Mouse (Mus musculus): Measurements from ENCODE around the gene Cop1.
"Not testable (repeated sequence)": the region's sequence is repeated elsewhere in the genome, so short reads cannot be mapped to it uniquely, and the experiment has no call there.

Gene Cop1

DNA sequence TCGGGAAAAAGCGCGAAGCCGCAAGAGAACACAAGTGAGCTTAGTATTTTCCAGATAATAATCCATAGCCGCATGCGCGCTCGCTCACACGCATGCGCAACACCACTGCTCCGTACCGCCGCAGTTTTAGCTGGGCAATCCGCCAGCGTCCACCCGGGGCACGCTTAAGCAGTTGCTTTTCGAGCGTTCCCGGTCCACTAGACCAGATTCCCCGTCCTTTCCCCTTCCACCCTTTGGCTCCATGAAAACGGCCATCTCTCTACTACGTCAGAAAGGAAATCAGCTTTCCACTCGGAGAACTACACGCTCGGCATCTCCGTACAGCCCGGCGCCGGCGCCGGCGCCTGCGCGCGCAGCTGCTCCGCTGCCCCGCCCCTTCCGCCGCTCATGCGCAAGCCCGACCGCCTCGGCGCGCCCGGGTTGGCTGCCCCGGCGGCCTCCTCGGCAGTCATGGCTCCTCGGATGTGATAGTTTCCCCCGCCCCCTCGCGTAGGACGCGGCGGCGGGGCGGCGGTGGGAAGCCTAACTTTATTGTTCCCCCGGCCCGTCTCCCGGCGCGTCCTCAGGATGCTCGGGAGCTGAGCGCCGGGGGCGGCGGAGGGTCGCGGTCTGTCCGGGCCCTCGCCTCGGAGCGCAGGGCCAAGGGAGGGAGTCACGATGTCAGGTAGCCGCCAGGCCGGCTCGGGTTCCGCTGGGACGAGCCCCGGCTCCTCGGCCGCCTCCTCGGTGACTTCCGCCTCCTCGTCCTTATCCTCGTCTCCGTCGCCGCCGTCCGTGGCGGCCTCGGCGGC is at the start of gene Cop1:
Cop1 (plus strand) TSS at position 540 of the 791 bp plus-strand sequence.
- peak; percentile 85 for DNase-seq (ENCODE audit: low read depth, low spot score)

DNA sequence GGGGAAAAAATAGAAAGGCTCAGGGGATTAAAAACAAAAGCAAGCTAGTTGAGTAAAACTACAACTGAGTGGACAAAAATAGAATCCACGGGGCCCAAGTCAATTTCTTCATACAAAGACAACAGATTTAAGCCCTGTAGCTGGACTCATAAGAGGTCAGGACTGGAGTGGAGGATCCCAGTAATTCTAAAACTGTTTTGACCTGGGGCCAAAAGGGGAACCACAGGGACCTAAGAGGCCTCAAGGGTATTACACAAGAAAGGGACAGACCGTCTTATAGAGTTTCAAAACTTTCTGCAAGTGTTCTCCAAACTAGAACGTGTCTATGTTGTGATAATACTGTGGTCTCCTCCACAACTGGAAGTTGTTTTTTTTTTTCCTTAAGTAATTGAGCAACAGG is 45.4 kb upstream of the Cop1 start:
- no peak for DNase-seq (ENCODE audit: low read depth, low spot score)

DNA sequence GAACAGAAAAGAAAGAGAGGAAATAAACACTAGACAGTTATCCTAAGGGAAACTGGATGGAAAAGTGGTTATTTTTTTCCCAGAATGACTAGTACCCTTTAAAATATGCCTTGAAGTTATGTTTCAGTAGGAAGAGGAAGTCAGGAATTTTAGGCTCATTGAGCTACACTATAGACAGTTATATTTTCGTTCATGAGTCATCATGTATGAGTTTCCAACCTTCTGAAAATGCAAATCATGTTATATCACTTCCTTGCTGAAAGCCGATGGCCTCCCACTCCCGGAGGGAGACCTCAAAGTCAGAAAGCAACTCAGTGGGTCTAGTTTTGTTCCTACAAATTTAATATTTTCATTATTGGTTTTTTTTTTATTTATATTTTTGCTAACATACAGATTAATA is 33.5 kb upstream of the Cop1 start:
- no peak for DNase-seq (ENCODE audit: low read depth, low spot score)

DNA sequence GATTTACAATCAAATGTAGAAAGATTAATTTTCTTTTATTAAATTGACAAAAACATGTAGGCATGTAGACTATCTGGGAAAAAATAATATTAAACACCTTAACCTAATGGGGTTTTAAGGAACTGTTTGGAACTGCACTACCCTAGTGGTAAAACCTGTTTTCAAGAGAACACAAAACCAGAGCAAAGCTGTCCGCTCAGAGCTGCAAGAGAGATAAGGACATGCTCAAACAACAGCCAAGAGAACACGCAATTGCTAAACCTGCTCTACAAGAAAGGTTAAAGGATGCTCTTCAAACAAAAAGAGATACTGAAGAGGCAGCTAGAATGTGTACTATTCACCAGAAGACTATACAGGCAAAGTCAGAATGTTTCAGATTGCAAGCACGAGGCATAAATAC is 32.5 kb upstream of the Cop1 start:
- DNase-seq (ENCODE audit: low read depth, low spot score), result no peak

DNA sequence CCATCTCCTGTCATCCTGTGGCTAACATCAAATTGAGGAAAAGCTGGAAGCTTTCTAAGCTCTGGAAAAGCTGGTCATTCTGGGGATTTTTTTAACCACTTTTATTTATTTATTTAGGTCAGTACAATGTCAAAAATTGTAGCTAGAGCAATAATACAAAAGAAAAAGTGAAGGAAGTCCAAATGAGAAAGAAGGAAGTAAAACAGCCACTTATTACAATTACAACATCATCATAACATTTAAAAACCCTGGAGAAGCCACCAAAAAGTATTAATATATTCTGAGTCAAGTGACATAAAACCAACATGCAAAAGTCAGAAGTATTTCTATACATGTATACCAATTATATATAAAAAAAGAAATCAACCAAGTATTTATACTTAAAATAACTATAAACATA is 30.9 kb upstream of the Cop1 start:
- DNase-seq (ENCODE audit: low read depth, low spot score), result no peak

DNA sequence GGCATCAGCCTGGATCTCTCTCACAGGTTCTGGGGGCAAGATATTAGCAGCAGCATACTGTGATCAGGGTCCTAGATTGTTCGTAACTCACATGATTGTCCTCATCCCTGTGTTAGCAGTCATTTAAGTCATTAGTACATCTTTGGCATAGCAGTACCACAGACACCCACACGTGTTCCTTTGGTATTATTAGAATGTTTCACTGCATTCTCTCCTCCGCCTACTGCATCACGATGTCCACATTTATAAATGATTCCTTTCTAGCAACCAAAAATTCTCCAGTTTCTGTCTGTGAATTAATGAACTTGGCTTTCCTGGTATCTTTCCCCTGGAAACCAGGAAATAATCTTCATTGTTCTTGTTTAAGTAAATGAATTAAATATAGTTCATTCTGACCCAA is 20.4 kb upstream of the Cop1 start:
- no peak for DNase-seq (ENCODE audit: low read depth, low spot score)

DNA sequence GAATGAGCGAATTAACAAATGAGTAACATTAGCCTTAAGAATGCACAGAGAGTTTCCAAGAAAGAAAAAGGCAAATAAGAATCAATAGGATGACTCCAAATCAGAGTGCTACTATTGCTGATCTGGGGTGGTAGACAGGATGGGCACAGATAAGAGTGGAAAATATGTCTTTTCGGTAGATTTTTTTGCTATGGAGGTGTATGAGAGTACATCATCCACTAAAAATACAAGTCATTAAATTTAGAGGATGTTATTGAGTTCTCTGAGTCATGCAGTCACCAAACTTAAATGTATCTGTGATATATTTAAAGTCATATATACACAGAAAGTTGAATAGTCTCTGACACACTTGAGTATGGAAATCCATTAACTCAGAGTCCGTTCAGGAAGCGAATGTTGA is 14.7 kb upstream of the Cop1 start:
- DNase-seq (ENCODE audit: low read depth, low spot score), result no peak

DNA sequence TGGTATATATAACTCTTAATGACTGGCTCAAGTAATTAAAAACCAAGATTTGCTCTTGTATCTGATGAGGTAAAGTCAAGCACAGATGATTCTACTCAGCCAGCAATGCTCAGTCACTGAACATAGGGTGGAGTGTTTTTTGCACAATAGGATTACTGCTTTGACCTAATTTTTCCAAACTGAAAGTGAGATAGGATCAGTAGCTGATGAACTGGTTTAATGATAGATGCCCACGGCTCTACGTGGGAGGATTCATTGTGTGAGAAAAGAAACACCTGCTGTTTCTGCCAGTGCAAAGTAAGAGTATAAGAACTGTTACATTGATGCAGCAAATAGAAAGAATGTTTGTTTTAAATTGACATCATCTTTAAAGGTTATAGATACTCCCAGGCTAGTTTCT is 10.1 kb upstream of the Cop1 start:
- no peak for DNase-seq (ENCODE audit: low read depth, low spot score)

DNA sequence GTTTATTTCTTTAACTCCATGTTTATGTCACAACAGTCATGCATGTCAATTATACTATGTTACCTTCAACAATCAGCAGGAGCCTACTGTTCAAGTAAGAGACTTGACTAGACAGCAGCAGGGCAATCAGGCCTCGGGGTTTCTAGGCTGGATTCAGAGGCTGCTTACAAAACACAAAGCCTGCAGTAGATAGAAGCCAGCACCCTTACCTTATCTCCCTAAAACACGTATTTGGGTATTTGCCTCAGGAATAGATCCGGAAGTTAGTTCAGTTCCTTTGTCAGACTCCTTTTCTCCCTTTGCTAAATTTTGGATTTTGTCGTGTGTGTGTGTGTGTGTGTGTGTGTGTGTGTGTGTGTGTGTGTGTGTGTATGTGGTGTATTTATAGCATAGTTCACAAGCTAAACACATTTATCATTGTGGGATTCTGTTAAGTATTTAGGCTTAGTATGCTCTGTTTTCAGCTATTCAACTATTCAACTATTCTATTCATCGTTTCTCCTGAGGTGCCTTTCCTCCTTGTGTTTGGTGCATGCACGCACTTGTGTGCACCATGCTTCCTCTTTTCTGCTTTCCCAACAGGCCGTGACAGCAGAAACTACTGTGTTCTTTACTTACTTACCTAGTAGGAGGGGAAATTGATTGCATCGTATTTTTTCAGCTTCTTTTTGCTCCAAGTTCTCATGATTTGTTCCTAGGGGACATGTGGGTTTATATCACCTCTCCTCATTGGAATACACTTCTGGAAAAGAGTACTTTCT is 6.9 kb upstream of the Cop1 start:
- no peak for DNase-seq (ENCODE audit: low read depth, low spot score)

DNA sequence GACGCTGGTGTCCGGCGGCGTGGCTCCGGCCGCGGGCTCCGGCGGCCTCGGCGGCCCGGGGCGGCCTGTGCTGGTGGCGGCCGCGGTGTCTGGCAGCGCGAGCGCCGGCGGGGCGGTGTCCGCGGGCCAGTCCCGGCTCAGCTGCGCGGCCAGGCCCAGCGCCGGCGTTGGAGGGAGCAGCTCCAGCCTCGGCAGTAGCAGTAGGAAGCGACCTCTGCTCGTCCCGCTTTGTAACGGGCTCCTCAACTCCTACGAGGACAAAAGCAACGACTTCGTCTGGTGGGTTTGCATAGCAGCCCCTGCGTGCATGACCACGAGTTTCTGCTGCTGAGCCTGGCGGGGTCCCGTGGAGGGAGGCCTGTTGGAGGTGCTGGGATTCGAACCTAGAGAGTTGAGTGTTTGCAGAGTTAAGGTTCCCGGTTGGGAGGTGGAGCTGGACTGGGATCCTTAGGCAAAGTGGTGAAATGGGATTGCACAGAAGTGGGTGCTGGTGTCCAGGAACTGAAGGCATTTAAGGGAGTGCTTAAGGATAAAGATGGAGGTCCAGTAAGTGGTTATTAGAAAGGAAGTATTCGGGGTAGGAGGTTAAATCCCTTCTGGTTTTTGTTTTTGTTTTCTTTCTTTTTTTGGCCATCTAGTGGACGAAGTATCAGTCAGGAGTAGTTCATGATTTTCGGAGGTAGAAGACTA is 597 bp downstream of the Cop1 start:
- DNase-seq (ENCODE audit: low read depth, low spot score), result not testable (repeated sequence)

DNA sequence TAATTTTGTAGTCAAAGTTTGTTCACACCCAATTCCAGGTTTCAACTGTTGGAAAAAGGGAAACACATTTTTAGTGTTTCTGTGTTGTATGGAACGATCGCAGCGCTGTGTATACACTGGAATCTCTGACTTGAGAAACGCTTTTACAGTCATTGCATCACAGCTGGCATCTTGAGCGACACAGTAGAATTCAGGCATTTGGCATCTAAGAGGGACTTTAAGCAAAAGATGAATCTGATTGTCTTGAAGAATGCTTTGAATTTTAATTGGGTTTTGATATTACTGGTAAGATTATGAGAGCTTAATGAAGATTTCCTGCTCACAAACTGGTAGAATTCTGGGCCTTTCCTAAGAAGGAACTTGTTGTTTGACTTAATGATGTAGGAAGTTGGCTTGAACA is 1.3 kb downstream of the Cop1 start:
- DNase-seq (ENCODE audit: low read depth, low spot score), result no peak

DNA sequence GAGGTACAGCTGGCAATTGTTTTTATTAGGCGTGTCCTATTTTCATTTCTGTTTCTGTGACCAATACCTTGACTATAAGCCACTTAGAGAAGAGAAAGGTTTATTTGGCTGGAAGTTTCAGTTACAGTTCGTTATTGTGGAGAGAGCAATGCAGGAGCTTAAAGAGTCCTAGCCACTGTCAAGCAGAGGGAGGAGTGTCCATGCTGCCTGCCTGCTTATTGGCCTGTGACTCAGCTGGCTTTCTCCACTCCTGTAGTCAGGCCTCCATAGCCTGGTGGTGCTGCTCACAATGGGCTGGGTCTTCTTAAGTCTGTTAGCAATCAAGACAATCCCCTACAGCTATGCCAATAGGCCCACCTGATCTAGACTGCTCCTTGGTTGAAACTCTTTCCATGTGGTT is 2.4 kb downstream of the Cop1 start:
- no peak for DNase-seq (ENCODE audit: low read depth, low spot score)

DNA sequence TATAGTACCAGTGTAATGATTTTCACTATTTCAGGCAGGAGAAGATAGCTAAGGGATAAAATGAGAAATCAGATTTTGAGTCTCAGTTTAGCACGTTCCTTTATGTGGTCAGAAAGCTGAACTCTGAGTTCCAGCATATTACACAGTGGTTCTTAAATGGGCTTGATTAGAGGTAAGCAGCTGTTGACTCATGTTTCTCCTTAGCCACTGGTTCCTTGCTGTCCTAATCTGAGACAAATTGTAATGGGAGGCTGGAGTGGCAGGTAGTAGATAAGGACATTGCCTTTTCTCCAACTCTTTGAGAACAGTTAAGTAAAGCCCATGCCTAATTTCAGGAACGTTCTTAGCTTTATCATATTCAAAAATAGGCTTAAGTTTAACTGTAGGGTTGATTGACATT is 3.6 kb downstream of the Cop1 start:
- no peak for DNase-seq (ENCODE audit: low read depth, low spot score)

DNA sequence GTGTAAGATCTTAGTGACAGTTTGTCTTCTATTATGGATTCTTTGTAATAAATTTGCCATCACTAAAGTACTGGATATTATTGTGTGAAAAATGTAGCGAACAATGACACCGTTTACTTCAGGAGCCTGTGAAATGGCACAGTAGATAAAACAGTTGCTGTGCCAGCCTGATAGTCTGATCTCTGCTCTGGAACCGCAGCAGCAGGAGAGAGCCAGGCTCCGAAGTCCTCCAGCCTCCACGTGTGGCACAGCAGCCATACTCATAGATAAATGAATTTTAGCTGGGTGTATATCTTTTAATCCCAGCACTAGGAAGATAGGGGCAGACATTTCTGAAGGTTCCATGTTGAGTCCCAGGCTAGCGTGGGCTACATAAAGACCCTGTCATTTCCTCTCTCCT is 6.0 kb downstream of the Cop1 start:
- DNase-seq (ENCODE audit: low read depth, low spot score), result no peak

DNA sequence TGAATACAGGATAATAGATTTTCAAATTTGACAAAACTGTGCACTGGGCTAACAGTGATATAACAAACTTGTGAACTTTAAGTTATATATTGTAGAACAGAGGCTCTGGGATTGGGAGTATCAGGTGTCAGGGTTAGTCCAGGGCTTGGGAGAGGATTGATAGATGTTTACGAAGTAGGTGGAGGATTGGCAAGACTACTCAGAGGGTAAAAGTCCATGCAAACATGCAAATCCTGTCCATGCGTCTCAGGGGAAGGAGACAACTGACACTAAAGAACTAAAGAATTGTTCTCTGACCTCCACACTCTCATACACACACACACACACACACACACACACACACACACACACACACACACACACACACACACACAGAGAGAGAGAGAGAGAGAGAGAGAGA is 18.2 kb downstream of the Cop1 start:
- no peak for DNase-seq (ENCODE audit: low read depth, low spot score)

DNA sequence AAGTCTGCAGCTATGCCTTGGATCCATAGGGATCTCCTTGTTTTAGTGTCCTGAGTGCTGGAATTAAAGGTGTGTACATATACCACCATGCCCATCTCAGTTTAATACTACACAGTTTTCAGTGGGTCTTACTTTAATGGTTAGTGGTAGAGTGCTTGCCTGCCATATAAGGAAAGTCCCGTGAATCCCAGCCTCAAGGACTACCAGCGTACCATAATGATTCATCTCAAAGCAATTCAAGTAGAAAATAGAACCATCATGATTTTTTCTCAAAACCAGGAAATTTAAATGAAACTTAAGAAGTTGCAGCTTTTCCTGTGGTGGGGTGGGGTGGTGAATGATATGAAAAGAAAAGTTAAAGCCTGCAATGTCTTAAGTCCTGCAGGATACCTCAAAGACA is 21.0 kb downstream of the Cop1 start:
- DNase-seq (ENCODE audit: low read depth, low spot score), result no peak

DNA sequence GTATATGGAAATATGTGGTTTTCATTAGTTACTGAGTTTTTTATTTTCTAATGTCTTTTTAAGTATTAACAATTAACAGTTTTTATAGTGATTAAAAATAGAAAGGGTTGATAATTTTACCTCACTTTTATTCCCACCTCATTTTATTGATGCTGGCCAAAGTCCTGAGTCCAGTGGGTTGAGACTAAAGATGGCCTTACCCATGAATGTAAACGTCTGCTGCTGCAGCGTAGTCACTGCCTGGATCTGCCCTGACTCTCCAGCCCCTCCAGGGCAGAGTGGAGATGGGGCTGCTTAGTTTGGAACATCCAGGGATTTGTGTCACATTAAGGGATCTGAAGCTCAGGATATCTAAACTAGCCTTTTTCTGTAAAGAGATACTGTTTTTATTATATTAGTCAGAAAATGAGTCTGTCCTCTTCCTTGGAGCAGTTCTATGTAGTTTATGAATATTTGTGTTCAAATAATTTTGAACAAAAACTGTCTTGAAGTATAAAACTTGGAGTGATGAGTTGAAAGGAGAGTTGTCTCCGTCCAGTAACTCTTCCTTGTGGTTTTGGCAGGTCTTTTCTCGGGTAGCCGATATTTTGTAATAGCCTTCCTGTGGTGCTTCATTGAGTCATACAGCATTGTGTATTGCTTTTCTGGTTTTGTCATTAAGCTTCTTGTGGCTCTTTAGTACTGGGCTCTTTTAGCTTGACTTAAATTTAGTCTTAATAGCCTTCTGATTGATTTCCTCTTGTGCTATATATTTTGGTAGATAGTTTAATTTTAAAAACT is 23.0 kb downstream of the Cop1 start:
- no peak for DNase-seq (ENCODE audit: low read depth, low spot score)

DNA sequence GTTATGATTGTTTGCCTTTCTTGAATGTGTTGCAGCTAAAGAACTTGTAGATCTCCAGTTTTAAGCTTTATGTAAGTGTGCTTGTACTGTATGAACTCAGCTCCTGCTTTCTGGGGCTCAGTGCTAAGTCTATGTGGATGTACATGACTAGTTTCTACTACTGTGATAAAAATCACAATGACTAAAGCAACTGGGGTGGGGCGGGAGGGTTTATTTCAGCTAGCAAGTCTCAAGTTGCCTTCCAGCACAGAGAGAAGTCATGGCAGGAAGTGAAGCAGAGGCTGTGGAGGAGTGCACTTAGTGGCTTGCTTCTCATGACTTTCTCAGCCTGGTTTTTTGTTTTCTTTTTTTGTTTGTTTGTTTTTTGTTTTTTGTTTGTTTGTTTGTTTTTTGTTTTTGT is 24.4 kb downstream of the Cop1 start:
- DNase-seq (ENCODE audit: low read depth, low spot score), result no peak

DNA sequence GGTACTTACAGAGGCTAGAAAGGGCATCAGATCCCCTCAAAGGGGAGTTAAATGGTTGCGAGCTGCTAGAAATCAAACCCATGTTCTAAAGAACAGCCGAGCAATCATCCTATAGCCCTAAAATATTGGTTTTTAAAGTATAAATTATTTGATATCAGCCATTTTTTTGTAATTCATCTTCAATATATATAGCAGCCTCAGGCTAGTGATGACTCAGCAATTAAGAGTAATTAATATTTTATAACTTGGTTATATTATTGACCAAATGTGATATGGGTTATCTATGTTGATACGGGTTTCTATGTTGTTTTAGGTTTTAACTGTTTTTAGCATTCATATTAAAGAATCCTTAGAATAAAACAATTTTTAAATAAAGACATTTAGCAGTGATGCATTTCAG is 31.7 kb downstream of the Cop1 start:
- no peak for DNase-seq (ENCODE audit: low read depth, low spot score)

DNA sequence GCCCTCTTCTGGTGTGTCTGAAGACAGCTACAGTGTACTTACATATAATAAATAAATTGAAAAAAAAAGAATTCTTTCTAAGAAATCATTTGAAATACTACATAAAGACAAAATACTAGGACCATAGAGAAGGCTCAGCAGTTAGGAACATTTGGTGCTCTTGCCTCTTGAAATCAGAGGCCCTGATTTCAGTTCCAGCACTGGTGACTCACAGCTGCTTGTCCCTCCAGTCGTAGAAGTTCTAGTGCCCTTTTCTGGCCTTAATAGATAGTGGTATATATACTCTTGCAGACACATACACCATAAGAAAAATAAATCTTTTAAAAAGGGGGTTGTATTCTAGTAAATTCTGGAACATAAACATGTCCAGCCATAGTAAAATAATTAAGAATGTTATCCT is 48.0 kb downstream of the Cop1 start:
- no peak for DNase-seq (ENCODE audit: low read depth, low spot score)

DNA sequence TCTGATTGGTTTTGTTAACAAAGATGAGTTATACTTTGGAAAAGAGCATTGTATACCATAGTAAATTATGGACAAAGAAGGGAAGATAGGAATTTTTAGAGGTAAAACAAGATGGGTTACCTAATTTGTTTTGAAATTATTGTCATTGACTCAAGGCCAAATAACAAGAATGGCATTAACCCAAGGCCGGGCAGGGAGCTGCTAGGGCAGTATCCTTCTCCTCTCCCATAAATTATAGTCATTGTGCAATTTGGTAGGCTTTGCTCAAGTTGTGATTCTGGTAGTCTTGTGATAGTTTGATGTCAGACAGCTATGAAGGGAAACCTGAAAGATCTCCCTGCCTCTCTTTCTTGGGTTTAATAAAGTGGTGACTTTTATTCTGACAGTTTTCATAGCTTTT is 49.7 kb downstream of the Cop1 start:
- no peak for DNase-seq (ENCODE audit: low read depth, low spot score)

DNA sequence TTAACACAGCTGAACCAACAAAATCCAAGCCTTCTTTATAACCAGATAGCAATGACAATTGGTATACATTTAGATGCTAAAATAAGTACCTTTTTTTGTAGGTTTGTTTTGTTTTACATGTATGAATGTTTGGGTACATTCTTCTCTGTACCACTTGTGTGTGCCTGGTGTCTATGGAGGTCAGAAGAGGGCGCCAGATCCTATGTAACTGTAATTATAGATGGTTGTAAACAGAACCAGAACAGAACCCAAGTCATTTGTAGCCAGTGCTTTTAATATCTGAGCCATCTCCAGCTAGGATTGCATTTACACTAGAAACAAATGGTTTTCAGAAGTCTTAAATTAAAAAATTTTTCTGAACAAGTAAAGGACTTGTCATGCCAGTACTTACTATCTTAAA is 54.7 kb downstream of the Cop1 start:
- DNase-seq (ENCODE audit: low read depth, low spot score), result no peak

Data from brain, embryonic 18.5 days (tissue).